Mouse (Mus musculus) spleen, adult 10 weeks (tissue): ENCODE measurements around the gene Gm27235. TPM values are rescaled to one million over a fixed set of nuclear protein-coding genes. Genes with fewer than 3 reads are reported as not detected.

Experiments used
- polyA plus RNA-seq: library from polyadenylated mRNA; stranded (reverse); fragments of 350-450 nt; fragmentation: Illumina TruSeq; extraction: RNeasy Lipid Tissue Mini Kit (QIAGEN cat#74804); gene quantifications from one replicate; pipeline ENCODE4 v1.2.3, GENCODE M21; 2015; ENCODE audit warnings: low replicate concordance; ENCODE audit not compliant: insufficient read depth

The Gm27235 gene
- not detected for polyA plus RNA-seq

DNA sequence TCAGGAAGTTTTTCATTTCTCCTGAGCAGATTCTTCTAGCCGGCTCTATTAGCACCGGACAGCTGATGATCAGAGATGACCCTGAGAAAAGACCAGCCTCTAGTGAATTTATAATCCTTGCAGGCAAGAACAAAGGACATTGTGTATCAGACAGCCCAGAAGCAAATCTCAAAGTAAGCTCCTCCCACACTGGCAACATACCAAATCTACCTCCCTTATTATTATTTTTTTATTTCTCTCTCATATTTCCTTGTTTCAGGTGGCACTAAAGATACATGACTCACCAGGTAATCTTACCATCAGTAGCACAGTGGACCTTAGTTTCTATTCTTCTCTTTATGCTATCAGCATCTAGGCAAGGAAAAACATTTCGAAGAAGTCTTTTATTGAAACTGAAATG lies at the start of gene Gm27235, which contains the start of gene D730048I06Rik:
TSS of gene Gm27235 (minus strand) at position 101 of the 400 bp plus-strand sequence.
TSS of gene D730048I06Rik (minus strand) at position 112 of the 400 bp plus-strand sequence.

DNA sequence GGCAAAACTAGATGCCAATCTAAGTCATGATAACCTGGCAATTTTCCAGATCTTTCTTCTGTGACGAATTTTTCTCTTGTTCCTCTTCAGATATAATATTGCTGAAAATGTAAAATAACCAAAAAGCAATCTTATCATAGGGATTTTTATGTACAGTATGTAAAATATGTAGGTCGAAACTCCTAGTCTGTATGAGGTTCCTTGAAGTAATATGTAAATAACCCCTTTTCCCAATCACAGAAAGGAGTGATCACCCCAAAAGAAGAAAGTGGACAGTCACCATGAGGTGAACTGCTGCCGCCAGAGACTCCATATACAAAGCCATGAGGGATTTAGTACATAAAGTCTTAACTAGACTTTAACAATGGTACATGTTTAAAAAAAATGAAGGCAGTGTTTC lies 11.9 kb downstream of the Gm27235 start, which contains the start of gene Gm17727:
TSS of gene Gm17727 (minus strand) at position 101 of the 400 bp plus-strand sequence.

DNA sequence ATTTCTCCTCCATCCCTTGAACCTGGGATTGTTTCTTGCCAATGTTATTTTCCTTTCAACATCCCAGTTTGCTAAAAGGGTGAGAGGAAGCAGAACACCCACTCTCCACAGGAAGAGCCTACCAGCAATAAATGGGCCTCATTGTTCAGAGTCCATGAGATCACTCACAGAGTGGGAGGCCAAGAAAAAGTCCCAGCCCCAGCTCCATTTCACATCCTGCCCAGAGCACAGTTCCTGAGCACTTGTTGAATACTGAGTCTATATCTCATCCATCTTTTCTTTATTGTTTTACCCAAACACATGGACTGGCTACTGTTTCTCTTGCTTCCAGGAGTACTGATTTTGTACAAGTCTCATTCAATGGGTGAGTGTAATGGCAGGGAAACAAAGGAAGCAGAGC lies 49.2 kb downstream of the Gm27235 start, which contains the start of gene Gm17677:
TSS of gene Gm17677 (plus strand) at position 301 of the 400 bp plus-strand sequence.

Other genes with a start within 250 kb of the Gm27235 start
- 1.4 TPM for gene Ddx25, start 231.6 kb downstream of the Gm27235 start, polyA plus RNA-seq
- 46.8 TPM for gene Pus3, start 231.5 kb downstream of the Gm27235 start, polyA plus RNA-seq
- not detected for gene Pate2, start 219.8 kb downstream of the Gm27235 start, polyA plus RNA-seq
- gene Hyls1, start 219.7 kb downstream of the Gm27235 start, polyA plus RNA-seq: 15.1 TPM
- gene Pate4, start 178.2 kb downstream of the Gm27235 start, polyA plus RNA-seq: not detected
- not detected for gene Pate3, start 141.9 kb downstream of the Gm27235 start, polyA plus RNA-seq
- not detected for gene Pate1, start 102.7 kb downstream of the Gm27235 start, polyA plus RNA-seq
- not detected for gene Gm17677, start 49.1 kb downstream of the Gm27235 start, polyA plus RNA-seq
- not detected for gene Gm17727, start 12.0 kb downstream of the Gm27235 start, polyA plus RNA-seq
- not detected for gene D730048I06Rik, start within 50 bp of the Gm27235 start, polyA plus RNA-seq
- gene 9230110F15Rik, start 54.0 kb upstream of the Gm27235 start, polyA plus RNA-seq: not detected
- gene 9230113P08Rik, start 118.3 kb upstream of the Gm27235 start, polyA plus RNA-seq: not detected